Mouse (Mus musculus) C2C12 (cell line): Measurements from ENCODE around the gene Lemd2.

Experiments
- CEBPB ChIP-seq: IDR thresholded peaks from one replicate; pipeline ENCODE4 v1.6.1; 2011; ENCODE audit warnings: low read depth, mild to moderate bottlenecking, control low read depth, moderate library complexity
- CTCF ChIP-seq: IDR thresholded peaks from one replicate; pipeline ENCODE4 v1.5.1; 2011; ENCODE audit not compliant: control insufficient read depth, insufficient read depth, insufficient read length
- MAX ChIP-seq: IDR thresholded peaks from one replicate; pipeline ENCODE4 v1.6.1; 2011; ENCODE audit warnings: mild to moderate bottlenecking, control low read depth

GRCm38 (mm10) chr17:27221562-27221961 is 17.3 kb upstream of the Lemd2 start:
- TF ChIP-seq CTCF: no peak
- TF ChIP-seq MAX: no peak
- TF ChIP-seq CEBPB: no peak
